Mouse (Mus musculus): ENCODE data around the gene Cmss1.

Gene Cmss1

GRCm38 (mm10) chr16:57295216-57295934, 311.3 kb downstream of the Cmss1 start:
- DNase-seq (ENCODE audit: low spot score), result no peak

- DNase-seq (ENCODE audit: low spot score), result no peak
Measured at GRCm38 (mm10) chr16:57292765-57293164, 313.9 kb downstream of the Cmss1 start, which contains the start of gene Tmem30c. Tmem30c (minus strand) TSS chr16:57292865.

DNA sequence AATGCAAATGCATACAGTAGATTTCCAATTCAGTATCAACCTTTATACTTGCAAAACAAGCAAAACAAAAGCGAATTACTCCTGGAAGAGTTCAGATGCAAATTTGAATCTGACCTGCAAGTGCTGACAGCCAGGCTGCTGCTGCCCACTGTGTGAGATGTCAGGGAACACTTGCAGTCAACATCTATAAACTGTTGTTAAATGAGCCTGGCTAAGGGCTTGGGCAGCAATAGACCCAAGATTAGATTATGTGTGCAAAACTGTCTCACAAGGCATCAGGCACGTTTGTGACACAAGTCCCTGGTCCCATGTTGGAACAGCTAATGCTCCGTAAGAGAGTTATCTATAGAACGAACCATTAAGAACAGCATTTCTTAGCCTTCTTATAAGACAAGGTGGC, 314.4 kb downstream of the Cmss1 start:
- no peak for DNase-seq (ENCODE audit: low spot score)

GRCm38 (mm10) chr16:57291696-57292095, 315.0 kb downstream of the Cmss1 start:
- DNase-seq (ENCODE audit: low spot score), result no peak

DNA sequence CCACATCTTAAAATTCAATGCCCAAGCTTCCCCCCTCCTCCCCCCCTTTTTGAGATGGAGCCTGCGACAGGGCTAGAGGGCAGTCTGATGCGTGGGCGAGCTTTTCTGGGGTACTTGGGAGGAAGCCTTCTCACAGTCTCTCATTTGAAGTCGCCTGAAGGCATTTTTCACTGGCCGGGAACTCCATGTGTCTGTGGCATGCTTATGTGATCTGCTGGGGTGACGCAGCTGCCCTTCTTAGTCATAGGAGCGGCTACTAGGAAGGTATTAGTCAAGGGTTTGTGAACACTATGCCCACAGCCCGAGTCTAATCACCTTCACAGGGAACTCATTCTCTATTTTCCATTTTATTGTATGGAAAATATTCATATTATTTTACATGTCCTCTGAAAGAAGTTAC, 325.2 kb downstream of the Cmss1 start:
- no peak for DNase-seq (ENCODE audit: low spot score)

DNA sequence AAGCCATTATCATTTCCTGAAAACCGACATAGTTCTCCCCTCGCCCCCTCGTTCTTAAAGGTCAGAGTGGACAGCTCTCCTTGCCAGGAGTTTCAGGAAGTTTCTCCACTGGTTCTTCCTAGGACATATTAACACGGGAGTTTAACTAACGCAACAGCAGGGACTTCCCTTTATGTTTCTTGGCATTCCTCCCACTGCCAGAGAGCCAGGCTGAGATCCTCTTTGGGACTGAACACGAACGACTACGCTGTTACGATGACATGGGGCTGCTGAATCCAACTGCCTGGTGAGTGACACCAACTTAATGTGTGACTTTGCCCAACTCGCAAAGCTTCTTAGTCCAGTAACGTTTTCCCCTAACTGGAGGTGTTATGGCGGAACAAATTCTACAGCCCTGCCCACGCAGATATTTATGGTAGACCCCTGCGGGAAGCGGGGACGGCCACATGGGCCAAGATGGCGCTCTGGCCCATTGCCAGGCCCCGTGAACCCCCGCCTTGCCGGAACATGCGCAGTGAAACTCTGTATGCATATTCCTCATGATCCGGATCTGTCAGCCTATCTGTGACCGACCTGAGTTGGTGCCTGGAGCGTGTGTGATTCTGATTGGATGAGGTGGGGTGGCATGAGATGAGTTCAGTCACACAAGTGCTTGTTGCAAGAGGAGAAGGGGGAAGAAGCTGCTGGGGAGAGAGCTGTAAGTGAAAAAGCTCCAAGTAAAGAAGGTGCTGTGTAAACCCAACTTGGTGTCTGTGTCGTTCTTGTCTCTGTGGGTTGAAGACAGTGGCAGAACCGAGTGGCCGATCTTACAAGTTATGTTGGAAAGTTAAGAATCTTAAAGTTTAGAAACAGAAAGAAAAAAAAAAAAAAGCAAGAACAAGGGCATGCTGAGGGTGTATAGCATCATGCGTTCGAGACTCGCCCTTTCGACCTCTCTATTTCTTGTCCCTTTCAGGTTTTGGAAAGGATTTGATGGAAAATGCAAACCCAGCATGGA, 326.1 kb downstream of the Cmss1 start:
- no peak for DNase-seq (ENCODE audit: low spot score)

DNA sequence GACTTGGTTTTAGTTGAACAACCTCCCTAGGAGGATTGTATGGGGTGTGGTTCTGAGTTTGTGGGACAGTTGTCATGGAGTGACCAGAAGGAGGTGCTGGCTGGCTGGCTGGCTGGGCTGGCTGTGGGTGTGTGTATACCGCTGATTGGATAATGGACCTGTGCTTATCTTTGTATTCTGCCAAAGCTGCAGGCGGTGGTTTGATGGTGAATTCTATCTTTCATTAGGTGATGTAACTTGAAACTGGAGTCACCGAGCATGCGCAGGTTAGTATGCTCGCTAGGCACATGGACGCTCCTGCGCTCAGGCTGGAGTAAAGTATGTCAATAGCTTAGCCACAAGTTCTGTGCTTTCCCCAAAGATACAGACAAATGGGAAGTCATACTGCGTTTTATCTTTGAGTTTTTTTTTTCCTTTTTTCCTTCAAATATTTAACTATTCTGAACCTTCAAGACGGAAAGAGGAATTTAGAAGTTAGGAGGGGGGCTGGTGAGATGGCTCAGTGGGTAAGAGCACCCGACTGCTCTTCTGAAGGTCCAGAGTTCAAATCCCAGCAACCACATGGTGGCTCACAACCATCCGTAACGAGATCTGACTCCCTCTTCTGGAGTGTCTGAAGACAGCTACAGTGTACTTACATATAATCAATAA, 327.6 kb downstream of the Cmss1 start:
- no peak for DNase-seq (ENCODE audit: low spot score)

DNA sequence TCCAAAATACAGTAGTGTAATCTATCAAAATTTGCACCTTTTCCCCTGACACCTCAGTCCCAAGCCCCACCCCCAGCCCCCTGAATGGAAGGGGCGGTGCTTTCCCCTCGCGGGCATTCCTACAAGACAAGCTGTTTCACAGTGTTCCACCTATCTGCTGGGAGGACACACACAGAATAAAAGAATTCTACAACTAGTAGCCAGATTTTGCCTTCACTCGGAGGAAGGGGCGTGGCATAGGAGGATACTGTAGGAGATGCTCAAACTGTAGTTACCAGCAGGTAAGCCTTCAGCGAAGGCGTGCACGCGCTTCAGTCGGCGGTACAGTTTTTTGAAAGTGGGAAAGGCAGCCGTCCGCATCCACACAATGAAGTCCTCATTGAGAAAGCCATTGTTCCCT, 336.9 kb downstream of the Cmss1 start:
- DNase-seq (ENCODE audit: low spot score), result no peak

DNA sequence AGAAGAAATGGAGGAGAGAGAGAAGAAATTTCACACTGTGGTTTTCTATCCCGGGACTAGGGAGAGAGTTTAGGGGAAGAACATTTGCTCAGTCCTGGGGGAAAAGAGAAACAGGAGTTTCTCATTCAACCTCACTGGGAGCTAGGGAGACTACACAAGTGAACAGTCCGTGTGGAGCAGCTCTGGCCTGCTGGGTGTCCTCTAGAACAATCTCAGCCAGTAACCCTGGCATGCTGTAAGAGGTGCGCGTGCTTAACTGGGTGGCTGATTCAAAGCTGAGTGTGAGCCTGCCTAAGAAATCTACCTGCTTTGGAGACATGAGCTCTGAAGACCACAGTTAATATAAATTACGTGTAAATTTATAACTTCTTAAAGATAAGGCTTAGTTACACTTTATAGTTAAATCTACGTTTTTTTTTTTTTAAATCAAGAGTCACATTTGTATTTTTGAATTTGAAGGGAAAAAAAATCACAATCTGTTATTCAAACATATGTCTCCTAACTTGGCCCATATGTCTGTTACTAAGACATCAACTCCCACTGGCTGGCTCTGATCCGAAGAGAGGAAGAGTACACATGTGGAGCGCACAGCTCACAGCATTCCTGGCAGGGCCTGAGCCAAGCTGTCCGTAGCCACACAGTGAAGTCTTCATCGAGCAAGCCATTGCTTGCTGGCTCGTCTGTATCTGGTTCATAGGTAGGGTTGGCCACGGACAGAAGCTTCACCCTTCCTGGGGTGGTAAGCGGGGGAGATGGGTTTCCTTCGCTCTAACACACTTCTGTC, 338.4 kb downstream of the Cmss1 start:
- no peak for DNase-seq (ENCODE audit: low spot score)

- DNase-seq (ENCODE audit: low spot score), result no peak
Measured at GRCm38 (mm10) chr16:57267068-57267467, 339.6 kb downstream of the Cmss1 start.

DNA sequence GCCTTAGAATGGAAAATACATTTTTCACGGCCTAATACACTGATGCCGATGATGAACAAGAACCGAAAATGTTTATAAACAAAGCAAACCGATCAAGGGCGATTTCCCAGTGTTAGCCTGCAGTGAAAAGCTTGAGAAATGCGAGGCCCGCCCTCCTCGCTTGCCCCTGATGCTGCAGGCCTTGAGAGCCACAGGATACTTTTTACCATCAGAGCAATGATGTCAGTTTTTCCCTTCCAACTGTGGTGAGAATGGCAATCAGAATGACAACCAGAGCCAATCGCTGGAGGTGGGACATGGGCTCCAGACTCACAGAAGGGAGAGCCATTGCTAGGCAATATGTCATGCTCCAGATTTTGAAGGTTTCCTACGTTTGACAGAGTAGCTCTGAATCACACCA, 346.5 kb downstream of the Cmss1 start:
- no peak for DNase-seq (ENCODE audit: low spot score)

DNA sequence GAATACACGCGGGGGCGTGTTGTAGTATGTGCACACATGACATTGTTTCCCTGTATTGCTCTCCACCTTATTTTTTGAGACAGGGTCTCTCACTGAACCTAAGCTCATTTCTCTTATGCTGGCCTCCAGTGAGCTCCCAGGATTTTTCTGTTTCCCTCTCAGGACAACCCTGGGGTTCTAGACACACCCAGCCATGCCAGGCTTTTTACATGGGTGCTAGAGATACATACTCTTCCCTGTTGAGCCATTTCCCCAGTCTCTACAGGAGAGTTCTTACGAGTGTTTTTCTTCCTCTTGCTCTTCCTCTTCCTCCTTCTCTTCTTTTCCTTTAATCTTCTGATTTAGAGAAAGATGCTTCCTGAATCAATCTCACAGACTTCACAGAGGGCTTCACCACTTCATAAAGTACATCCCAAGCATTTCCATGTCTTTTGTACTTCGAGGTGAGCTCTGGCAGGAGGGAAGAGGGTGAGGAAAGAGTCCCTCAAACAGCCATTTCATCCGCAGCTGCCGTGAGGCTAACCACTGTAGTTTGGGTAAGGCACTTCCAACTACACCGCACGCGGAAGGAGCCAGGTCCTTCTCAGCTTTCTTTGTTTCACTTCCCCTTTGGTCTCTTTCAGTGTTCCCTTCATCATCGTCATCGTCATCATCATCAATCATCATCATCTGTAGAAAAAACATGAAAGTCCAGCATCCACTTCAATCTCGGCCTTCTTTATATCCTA, 347.1 kb downstream of the Cmss1 start:
- no peak for DNase-seq (ENCODE audit: low spot score)

All from embryo, embryonic 10 days (tissue).